Mouse (Mus musculus): ENCODE data around the gene Zfx.

GRCm38 (mm10) chrX:94118350-94118749, 5.2 kb downstream of the Zfx start:
- TF ChIP-seq CTCF (IDR thresholded peaks at IDR 0.05; ENCODE audit: extremely low read depth, insufficient read depth, low read length) (no peak), POLR2A (IDR thresholded peaks at IDR 0.05; ENCODE audit: extremely low read depth, insufficient read depth, low read length) (no peak)
